Mouse (Mus musculus) limb, embryonic 11.5 days (tissue): ENCODE results near the gene Kmt2a. TPM values are rescaled to one million over a fixed set of nuclear protein-coding genes. Genes with fewer than 3 reads are reported as not detected.
"Not testable (repeated sequence)": the region's sequence is repeated elsewhere in the genome, so short reads cannot be mapped to it uniquely, and the experiment has no call there.

ENCODE experiments used
- ATAC-seq: fragments of 200-750 bp; cut with Nextera tagmentation; 2 replicates; pipeline ENCODE4 v1.8.0; 2017; ENCODE audit warnings: low read depth; ENCODE audit not compliant: insufficient number of reproducible peaks, low FRiP score, low TSS enrichment
- DNase-seq: peaks from one replicate; pipeline ENCODE4 v3.0.0-alpha.2; 2015; ENCODE audit warnings: low spot score
- H3K27ac ChIP-seq: fragments of 300-500 bp; sonication (generic); replicated peaks from 2 replicates; pipeline ENCODE4 v1.5.1; 2014; ENCODE audit warnings: low read depth, mild to moderate bottlenecking, low read length
- H3K27me3 ChIP-seq: fragments of 300-500 bp; sonication (generic); 2 replicates; pipeline ENCODE4 v1.6.1; 2014; ENCODE audit warnings: mild to moderate bottlenecking, low read length, mixed read lengths; ENCODE audit not compliant: control insufficient read depth, insufficient read depth
- H3K36me3 ChIP-seq: fragments of 300-500 bp; sonication (generic); 2 replicates; pipeline ENCODE4 v1.6.1; 2014; ENCODE audit warnings: mild to moderate bottlenecking, low read length, moderate library complexity, mixed read lengths; ENCODE audit not compliant: control insufficient read depth, insufficient read depth
- H3K4me1 ChIP-seq: fragments of 300-500 bp; sonication (generic); 2 replicates; pipeline ENCODE4 v1.6.1; 2014; ENCODE audit warnings: low read length, mixed read lengths; ENCODE audit not compliant: control insufficient read depth, insufficient read depth
- H3K4me2 ChIP-seq: fragments of 300-500 bp; sonication (generic); 2 replicates; pipeline ENCODE4 v1.6.1; 2014; ENCODE audit warnings: low read depth, mild to moderate bottlenecking, moderate library complexity; ENCODE audit not compliant: severe bottlenecking
- H3K4me3 ChIP-seq: fragments of 300-500 bp; sonication (generic); 2 replicates; pipeline ENCODE4 v1.5.1; 2014; ENCODE audit warnings: low read depth, low read length
- H3K9ac ChIP-seq: fragments of 300-500 bp; sonication (generic); 2 replicates; pipeline ENCODE4 v1.6.1; 2014; ENCODE audit warnings: mild to moderate bottlenecking, low read length
- H3K9me3 ChIP-seq: fragments of 300-500 bp; sonication (generic); 2 replicates; pipeline ENCODE4 v1.6.1; 2016; ENCODE audit warnings: low read length; ENCODE audit not compliant: control insufficient read depth
- WGBS: fragments of 180-500 bp; shearing (Covaris S2); extraction: QIAGEN DNeasy Blood & Tissue Kit; methylation state at CpG from one replicate; pipeline ENCODE4 v1.1.7; 2014; 5-methylcytosine and 5-hydroxymethylcytosine counted together
- polyA plus RNA-seq: library from polyadenylated mRNA; unstranded; fragments of >200 nt; fragmentation: Nextera tagmentation; extraction: Ambion mirVana; gene quantifications from 2 replicates; pipeline ENCODE4 v1.2.1, GENCODE M21; 2014

Kmt2a gene
- polyA plus RNA-seq, 1 experiment from 2014 or later: 13.7 TPM

DNA sequence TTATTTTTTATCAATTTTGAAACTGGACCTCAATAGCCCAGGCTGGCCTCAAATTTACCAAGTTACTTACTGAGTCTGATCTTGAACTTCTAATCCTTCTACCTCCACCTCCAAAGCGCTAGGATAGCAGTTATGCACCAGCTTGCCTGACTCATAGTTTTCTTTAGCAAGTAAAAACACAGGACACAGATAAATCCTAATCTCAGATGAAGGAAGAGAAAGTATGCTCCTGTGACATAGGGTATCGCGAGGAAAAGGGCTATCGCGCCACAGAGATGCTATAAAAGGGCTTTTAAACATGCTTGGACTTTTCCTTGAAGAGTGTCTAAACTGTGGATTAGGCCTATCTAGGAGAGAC lies 108.7 kb downstream of the Kmt2a start:
- Histone ChIP-seq H3K4me3 (peak overlapping the region; percentile 74; the same call in 1 of the 2 replicates), H3K4me2 (no peak overlapping the region), H3K4me1 (peaks cover 2% of the 10 kb centered on the region; the same call in 1 of the 2 replicates), H3K9ac (no peak overlapping the region; the same call in 1 of the 2 replicates), H3K9me3 (no peaks in the 10 kb centered on the region), H3K27me3 (no peaks in the 10 kb centered on the region), H3K27ac (no peak overlapping the region), H3K36me3 (no peaks in the 10 kb centered on the region)
- ATAC-seq (no peak), DNase-seq (no peak)
- WGBS: 23% methylated on average over 5 of the region's 5 CpGs

DNA sequence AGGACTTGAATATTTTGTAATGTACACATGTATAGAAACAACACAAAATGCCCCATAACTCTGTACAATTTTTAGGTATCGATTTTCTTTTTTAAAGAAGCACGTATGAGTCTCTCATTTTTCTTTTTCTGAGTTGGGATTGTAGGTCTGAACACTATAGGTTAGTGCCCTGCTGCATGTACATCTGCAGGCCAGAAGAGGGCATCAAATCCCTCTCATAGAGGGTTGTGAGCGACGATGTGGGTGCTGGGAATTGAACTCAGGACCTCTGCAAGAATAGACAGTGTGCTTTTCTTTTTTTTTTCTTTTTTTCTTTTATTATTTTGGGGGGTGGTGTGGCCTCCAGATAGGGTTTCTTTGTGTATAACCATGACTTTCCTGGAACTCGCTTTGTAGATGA lies 109.7 kb downstream of the Kmt2a start:
- no peaks in the 10 kb centered on the region for H3K27me3 ChIP-seq
- no peaks in the 10 kb centered on the region for H3K36me3 ChIP-seq
- DNase-seq: no peak
- H3K4me1 ChIP-seq: peaks cover 2% of the 10 kb centered on the region; the same call in 1 of the 2 replicates
- no peak for ATAC-seq
- no peak overlapping the region for H3K9ac ChIP-seq
- H3K27ac ChIP-seq: no peak overlapping the region
- no peak overlapping the region for H3K4me3 ChIP-seq
- H3K4me2 ChIP-seq: no peak overlapping the region
- 95% methylated on average over 5 of the region's 5 CpGs for WGBS
- no peaks in the 10 kb centered on the region for H3K9me3 ChIP-seq

DNA sequence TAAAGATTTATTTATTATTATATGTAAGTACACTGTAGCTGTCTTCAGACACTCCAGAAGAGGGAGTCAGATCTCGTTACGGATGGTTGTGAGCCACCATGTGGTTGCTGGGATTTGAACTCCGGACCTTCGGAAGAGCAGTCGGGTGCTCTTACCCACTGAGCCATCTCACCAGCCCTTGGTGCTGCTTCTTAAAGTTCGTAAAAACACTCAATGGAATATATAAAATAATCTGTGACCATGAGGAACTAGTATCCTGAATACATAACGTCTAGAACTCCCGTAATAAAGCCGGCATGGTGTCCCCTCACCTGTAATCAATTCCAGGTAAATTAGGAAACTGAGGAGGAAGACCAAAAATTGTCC lies 113.1 kb downstream of the Kmt2a start:
- not testable (repeated sequence) for H3K36me3 ChIP-seq, H3K4me2 ChIP-seq, H3K9ac ChIP-seq, H3K4me1 ChIP-seq, H3K27me3 ChIP-seq, DNase-seq, H3K9me3 ChIP-seq, ATAC-seq, H3K27ac ChIP-seq
- WGBS: 49% methylated on average over 7 of the region's 9 CpGs
- H3K4me3 ChIP-seq: peak overlapping the region; percentile 10; the same call in 1 of the 2 replicates

DNA sequence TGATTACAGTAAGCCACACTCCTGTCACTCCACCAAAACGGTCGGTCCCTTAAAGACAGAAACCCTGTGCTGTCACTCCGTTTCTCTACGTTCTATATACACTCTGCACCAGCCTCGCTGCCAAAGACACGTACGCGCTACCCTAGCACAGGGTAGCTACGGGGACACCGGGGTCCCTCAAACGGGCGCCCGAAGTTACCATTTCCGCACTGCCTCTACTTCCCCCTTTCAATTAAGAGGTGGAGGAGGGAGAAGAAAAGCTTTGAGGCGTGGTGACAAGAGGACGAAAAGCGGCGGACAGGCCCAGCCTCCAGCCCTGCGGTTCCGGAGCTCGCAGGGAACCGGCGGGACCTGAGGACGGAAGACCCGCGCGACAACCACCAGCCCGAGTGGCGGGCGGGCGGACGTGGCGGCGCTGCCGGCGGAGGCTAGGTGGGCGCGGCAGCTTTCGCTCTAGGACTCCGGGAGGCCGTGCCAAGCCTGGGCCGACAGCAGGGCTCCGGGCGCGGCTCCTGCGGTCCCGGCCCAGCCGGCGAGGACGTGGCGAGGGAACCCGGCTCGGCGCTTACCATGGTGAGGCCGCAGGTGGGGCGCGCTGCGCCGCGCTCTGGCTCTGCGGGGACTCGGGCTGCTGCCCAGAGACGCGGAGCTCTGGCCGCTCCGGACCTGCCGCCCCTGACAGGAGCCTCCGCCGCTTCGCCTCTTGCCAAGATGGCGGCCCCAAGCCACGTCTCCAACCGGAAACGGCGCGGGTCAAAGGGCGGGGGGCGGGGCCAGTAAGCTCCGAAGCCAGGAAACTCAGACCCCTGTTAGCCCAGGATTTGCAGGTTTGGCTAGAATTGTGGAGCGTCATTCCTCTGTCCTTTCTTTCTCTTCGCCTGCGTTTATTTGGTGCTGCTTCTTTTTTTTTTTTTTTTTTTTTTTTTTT lies 113.7 kb downstream of the Kmt2a start, which contains the start of the genes Arcn1 and Ift46:
Gene Arcn1, minus strand, starts transcription at position 745 of the 928 bp plus-strand sequence.
Gene Ift46, plus strand, starts transcription at position 808 of the 928 bp plus-strand sequence.
- WGBS: under 1% methylated on average over 76 of the region's 82 CpGs
- no peaks in the 10 kb centered on the region for H3K27me3 ChIP-seq

DNA sequence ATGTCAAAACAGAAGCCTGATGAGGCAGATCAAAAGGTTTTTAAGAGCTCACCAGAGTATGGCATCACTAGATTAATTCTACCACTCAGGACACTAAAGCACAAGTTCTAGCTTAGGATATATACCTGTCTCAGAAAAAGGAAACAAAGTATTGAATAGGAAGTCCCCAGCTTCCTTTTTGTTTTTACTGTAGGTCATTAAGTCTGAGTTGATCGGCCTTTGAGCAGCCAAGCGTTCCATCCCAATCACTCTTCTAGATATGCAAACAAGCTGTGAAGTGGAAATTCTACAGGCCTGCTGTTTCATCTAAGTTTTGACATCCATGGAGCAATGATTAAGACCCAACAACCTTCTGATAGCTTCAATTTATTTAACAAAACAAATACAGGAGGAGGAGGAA lies 120.2 kb downstream of the Kmt2a start:
- H3K36me3 ChIP-seq: peaks cover 12% of the 10 kb centered on the region

More for the DNA sequence above, 113.7 kb downstream of the Kmt2a start, which contains the start of the genes Arcn1 and Ift46:
- Histone ChIP-seq H3K36me3 (0 out of 2 replicates have a peak, but pooled peaks cover 2% of the 10 kb centered on the region), H3K4me2 (peak within 1 kb of the TSS; percentile 77), H3K9ac (peak within 1 kb of the TSS; percentile 97), H3K9me3 (no peaks in the 10 kb centered on the region), H3K4me1 (no peaks in the 10 kb centered on the region), H3K27ac (peak within 1 kb of the TSS; percentile 94), H3K4me3 (peak within 1 kb of the TSS; percentile 99)
- ATAC-seq (peak; percentile 88), DNase-seq (peak; percentile 86)

More for the DNA sequence above, 120.2 kb downstream of the Kmt2a start:
- 92% methylated on average over 2 of the region's 2 CpGs for WGBS
- Histone ChIP-seq H3K27me3 (no peaks in the 10 kb centered on the region), H3K9me3 (no peaks in the 10 kb centered on the region), H3K9ac (no peak overlapping the region), H3K27ac (no peak overlapping the region), H3K4me3 (no peak overlapping the region), H3K4me2 (no peak overlapping the region), H3K4me1 (no peaks in the 10 kb centered on the region)
- ATAC-seq (no peak), DNase-seq (no peak)

Other genes starting within 250 kb of the Kmt2a start
- gene Treh, start 208.1 kb downstream of the Kmt2a start, polyA plus RNA-seq: not detected in 2 replicates
- 41.6 and 44.1 TPM in 2 replicates for gene Phldb1, start 146.1 kb downstream of the Kmt2a start, polyA plus RNA-seq
- gene Arcn1, start 113.5 kb downstream of the Kmt2a start, polyA plus RNA-seq: 209 and 223 TPM in 2 replicates
- 134 and 152 TPM in 2 replicates for gene Ift46, start 113.4 kb downstream of the Kmt2a start, polyA plus RNA-seq
- 1.7 and 2.7 TPM in 2 replicates for gene Tmem25, start 82.0 kb downstream of the Kmt2a start, polyA plus RNA-seq
- gene Ttc36, start 78.2 kb downstream of the Kmt2a start, polyA plus RNA-seq: 0.57 TPM in 1 of 2 replicates, not detected in the other
- gene Atp5l, start 39.4 kb upstream of the Kmt2a start, polyA plus RNA-seq: 574 and 614 TPM in 2 replicates
- gene Ube4a, start 84.3 kb upstream of the Kmt2a start, polyA plus RNA-seq: 27.9 and 31.6 TPM in 2 replicates
- 0.33 and 0.37 TPM in 2 replicates for gene Cd3g, start 99.1 kb upstream of the Kmt2a start, polyA plus RNA-seq
- not detected in 2 replicates for gene Cd3d, start 100.5 kb upstream of the Kmt2a start, polyA plus RNA-seq
- not detected in 2 replicates for gene Cd3e, start 128.3 kb upstream of the Kmt2a start, polyA plus RNA-seq
- 11.6 and 14.1 TPM in 2 replicates for gene Mpzl2, start 158.5 kb upstream of the Kmt2a start, polyA plus RNA-seq
- gene Mpzl3, start 173.9 kb upstream of the Kmt2a start, polyA plus RNA-seq: 2.3 and 2.6 TPM in 2 replicates
- 2.1 and 2.6 TPM in 2 replicates for gene Jaml, start 197.9 kb upstream of the Kmt2a start, polyA plus RNA-seq
- 8.0 and 9.3 TPM in 2 replicates for gene Scn2b, start 236.5 kb upstream of the Kmt2a start, polyA plus RNA-seq